Mouse (Mus musculus) ovary, postnatal 10 days (tissue): ENCODE data around the gene Mrpl51.
"Not testable (repeated sequence)": the region's sequence is repeated elsewhere in the genome, so short reads cannot be mapped to it uniquely, and the experiment has no call there.

ENCODE experiments used
- DNase-seq: peaks from one replicate; pipeline ENCODE4 v3.0.0; 2022; ENCODE audit warnings: low spot score

Gene Mrpl51

GRCm38 (mm10) chr6:125159773-125160557, 31.6 kb upstream of the Mrpl51 start:
- DNase-seq: no peak

DNA sequence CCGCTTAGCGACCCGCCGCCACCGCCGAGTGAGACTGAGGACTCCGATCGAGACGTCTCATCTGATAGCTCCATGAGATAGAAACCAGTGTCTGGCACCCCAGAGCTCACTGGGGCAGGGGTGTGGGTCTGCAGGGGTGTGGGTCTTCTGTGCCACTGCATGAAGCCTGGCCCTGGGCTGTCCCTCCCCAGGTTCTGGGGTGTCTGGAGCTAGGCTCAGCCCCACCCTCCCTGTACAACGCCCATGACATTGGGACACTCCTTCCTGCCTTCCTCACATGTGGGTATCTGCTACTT, 31.1 kb upstream of the Mrpl51 start:
- no peak for DNase-seq

DNA sequence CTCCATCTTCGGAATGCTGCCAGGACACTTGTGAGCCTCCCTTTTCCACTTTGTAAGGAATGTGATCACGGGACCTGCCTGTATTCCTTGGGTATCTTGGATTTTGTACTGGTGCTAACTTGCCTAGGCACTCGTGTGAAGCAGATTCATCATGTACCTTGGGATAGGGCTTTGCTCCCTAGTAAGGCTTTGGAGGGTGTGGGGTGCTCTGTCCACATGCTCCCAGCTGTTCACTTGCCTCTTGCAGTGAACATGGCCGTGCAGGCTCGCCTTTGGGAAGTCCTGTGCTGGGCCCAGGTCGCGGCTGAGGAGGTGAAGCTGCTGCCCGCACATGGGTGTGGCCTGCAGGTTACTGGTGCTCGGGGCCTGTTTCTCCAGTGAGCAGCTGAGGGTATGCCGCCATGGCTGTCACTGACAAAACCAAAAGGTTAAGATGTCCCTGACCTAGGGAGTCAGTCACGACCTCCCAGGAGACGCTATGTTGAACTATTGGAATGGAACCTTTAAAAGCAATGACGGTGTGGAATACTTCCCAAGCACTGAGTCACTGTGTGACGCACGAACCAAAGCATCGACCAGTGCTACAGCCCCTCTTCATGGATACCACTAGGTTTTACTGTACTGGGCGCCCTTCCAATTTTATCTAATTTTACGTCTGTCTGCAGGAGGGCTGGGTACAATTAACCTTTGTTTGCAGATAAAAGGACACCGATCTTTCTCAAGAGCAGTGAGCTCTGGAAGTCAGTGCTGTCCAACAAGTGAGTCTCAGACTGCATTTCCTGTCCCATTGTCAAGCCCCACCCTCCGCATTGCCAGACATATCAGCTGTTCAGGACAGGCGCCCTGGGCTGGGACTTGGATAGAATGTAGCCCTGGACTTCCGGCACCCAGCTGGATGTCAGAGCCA, 30.5 kb upstream of the Mrpl51 start:
- DNase-seq: no peak

DNA sequence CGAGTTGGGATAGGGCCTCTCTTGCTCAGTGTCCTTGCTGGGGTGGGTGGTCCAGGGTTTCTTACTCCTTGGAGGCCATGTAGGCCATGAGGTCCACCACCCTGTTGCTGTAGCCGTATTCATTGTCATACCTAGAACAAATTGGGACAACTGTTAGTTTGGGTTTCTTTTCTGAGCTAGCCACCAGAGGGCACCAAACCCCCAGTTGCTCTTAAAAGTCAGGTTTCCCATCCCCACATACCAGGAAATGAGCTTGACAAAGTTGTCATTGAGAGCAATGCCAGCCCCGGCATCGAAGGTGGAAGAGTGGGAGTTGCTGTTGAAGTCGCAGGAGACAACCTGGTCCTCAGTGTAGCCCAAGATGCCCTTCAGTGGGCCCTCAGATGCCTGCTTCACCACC, 29.6 kb upstream of the Mrpl51 start:
- not testable (repeated sequence) for DNase-seq

GRCm38 (mm10) chr6:125162615-125163305, 28.8 kb upstream of the Mrpl51 start:
- not testable (repeated sequence) for DNase-seq

- DNase-seq: no peak
Observed at GRCm38 (mm10) chr6:125163801-125164657, 27.6 kb upstream of the Mrpl51 start.

DNA sequence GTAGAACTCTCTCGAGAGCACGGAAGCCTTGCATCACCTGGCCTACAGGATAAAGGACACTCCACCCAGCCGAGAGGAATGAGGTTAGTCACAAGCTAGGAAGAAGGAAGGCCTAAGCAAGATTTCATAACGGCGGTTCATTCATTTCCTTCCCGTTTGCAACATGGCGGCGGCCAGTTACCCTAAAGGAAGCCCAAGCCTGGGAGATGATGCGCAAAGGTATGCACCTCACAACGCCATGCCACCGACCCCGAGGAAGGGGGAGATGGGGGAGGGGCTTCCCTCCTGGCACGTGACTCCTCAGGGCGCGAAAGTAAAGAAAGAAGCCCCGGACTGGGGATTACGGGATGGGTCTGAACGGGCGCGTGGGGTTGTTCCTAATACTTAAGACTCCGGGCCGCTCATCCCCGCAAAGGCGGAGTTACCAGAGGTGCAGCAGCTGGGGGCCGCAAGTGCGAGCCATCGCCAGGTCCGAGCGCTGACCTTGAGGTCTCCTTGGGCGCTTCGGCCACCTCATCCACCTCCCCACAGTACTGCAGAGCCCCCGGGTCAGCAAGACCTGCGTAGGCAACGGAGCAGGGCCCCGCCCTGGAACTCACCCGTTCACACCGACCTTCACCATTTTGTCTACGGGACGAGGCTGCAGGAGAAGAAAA, 26.8 kb upstream of the Mrpl51 start:
- no peak for DNase-seq

DNA sequence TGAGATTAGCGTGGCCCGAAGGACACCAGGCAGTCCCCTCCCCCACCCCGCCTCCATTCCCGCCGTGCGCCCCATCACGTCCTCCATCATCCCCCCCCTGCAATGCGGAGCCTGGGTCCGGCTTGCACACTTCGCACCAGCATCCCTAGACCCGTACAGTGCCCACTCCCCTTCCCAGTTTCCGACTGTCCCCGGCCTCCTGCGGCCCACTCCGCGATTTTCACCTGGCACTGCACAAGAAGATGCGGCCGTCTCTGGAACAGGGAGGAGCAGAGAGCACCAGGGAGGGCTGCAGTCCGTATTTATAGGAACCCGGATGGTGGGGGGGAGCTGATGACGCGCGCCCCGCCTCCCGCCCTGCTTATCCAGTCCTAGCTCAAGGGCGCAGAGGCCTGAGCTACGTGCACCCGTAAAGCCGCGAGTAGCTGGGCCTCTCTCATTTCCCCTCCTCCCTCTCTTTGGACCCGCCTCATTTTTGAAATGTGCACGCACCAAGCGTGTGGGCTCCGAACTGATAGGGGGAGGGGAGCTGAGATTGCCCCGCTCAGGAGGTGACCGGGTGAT, 26.2 kb upstream of the Mrpl51 start:
- DNase-seq: peak; percentile 89

DNA sequence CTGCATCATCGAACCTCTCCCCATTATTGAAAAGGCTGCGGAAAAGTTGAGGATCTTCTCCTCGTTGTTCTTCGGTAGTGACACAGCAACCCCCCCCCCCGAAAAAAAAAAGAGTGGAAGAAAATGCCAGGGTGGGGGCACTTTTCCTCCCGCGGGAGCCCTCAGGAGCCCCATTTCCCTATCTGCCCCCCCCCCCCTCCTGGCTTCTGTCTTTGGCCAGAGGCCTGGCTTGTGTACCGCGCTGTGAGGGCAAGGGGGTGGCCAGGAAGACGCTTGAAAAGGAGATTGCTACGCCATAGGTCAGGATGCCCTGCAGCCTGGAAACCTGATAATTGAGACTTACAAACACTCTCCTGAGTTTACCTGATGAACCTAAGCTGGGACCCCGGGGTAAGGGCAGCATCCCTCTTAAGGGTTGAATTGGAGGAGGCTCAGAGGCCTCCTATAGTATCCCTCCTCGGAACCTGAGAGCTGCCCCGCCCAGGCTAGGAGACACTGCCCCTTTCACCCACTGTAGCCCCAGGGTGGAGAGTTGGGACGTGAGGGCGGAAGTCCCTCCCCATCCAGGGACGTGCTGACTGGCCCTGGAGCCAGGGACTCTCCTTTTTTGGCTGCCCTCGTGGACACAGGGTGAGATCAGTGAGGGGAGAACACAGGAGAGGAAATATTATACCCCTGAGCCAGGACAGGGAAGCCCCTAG, 25.4 kb upstream of the Mrpl51 start, which contains the start of gene Gapdh:
TSS of gene Gapdh (minus strand) at position 417 of the 701 bp plus-strand sequence.
- no peak for DNase-seq

- DNase-seq: no peak
Observed at GRCm38 (mm10) chr6:125166861-125167650, 24.5 kb upstream of the Mrpl51 start.

DNA sequence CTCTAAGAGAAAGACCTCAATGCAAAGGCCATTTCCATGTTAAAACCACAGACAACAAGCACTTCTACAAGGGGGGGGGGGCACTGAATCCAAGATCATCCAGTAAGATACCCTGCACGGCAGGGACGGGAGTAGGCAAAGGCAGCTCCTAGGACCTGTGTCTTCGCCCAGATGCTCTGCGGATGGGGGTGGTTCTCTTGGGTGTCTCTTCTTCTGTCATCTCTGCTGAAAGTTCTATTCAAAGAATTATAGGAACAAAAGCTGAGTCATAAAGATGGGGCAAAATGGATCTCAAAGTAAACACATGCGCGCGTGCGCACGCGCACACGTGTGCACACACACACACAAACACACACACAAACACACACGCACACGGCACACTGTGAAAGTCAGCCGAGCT, 23.5 kb upstream of the Mrpl51 start:
- DNase-seq: no peak

- DNase-seq: no peak
Observed at GRCm38 (mm10) chr6:125170194-125170593, 21.4 kb upstream of the Mrpl51 start.

DNA sequence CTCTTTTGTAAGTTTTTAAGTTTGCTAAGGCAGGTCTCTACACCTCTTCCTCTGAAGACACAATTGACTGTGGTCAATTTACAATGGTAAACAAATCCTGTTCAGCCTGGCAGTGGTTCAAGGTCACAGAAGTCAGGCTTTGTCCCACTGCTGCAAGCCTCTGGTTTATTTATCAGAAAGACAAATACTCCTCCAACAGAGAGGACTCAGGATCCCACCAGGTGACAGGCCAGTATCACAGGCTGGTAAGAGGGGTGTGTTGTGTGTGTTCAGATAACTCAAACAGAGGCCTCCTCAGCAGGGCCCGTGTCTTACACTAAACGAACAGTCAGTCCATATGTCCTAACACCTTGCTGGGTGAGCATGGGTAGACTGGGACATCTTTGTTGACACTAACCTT, 19.1 kb upstream of the Mrpl51 start:
- no peak for DNase-seq

GRCm38 (mm10) chr6:125173256-125173655, 18.3 kb upstream of the Mrpl51 start:
- DNase-seq: no peak

DNA sequence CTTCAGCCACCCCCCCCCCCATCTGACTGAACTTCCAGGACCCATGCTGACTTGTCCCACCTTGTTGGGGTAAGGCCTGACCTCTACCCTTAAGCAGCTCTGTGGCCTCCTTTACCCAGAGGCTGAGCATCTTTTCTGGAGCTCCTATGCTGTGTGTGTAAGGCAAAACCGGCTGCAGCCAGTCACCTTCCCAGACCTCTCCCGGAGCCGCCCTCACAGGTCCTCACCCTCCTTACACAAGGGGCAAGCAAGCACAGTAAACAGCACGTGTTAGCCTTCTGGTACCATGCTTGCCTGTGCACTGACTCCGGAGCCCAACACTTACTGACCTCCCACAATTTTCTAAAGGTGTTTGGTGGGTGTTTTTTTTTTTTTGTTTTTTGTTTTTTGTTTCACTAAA, 16.1 kb upstream of the Mrpl51 start:
- DNase-seq: no peak

- no peak for DNase-seq
Observed at GRCm38 (mm10) chr6:125179601-125180000, 12.0 kb upstream of the Mrpl51 start.

- DNase-seq: no peak
Observed at GRCm38 (mm10) chr6:125182133-125182532, 9.5 kb upstream of the Mrpl51 start.

DNA sequence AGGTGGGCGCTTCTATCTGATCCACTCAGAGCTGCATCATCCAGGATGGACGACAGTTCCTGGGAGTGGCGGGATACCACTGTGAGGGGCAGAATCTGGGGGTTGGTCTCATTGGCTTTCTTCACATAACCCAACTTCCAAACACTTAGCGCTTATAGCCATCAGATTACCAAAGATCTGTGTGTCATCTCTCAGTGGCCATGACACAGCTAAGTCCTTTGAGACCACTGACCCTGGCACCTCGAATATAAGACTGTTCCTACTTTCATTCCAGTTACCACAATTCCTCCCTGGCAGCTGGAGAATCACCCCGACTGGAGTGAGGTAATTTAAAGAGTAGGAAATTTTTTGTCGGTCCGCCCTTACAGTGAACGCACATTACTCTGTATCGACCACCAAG, 5.4 kb upstream of the Mrpl51 start:
- no peak for DNase-seq

- DNase-seq: no peak
Observed at GRCm38 (mm10) chr6:125190816-125191215, 785 bp upstream of the Mrpl51 start.
